Mouse (Mus musculus) ES-E14 (cell line): Measurements from ENCODE around the gene Usp3.

Experiments used
- ZC3H11A ChIP-seq: IDR thresholded peaks from 2 replicates; pipeline ENCODE4 v1.6.1; 2012; ENCODE audit warnings: low read depth, mild to moderate bottlenecking, inconsistent platforms, low read length, borderline replicate concordance
- ZNF384 ChIP-seq: IDR thresholded peaks from 2 replicates; pipeline ENCODE4 v1.6.1; 2012; ENCODE audit warnings: low read depth, low read length, inconsistent platforms

DNA sequence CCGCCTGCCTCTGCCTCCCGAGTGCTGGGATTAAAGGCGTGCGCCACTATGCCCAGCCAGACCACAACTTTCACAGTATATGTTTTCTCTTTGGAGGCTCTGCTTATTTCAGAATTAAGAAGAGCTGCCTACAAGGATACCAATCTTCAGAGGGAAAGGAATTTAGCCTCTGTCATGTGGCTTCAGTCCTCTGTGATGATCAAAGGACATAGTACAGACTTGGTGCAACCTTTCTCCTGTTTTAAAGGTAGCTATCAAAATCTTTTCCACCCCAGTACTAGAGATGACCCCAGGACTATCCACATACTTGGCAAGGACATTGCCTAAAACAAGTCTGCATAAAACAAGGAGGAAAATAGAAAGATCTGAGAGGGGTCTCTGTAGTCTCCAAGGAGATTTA lies 34.0 kb downstream of the Usp3 start:
- TF ChIP-seq ZNF384 (no peak; the same call in 1 of the 2 replicates), ZC3H11A (no peak)
